Mouse (Mus musculus): ENCODE data around the gene Rhox4g.
"Not testable (repeated sequence)": the region's sequence is repeated elsewhere in the genome, so short reads cannot be mapped to it uniquely, and the experiment has no call there.

The Rhox4g gene

DNA sequence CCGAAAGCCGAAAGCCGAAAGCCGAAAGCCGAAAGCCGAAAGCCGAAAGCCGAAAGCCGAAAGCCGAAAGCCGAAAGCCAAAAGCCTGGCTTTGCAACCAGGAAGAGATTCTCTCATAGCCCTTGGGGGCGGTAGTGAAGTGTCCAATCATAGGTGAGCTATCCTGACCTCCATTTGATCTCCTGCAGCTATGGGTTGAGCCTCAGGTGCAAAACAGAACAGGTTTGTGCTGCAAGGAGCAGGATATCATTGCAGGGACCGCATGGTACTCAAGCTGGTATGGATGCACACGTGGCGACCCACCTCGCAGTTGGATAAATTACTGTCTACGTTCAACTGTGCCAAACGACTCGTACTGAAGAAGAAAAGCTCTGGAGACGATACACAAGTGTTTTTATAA, at the start of gene Rhox4g:
TSS of gene Rhox4g (minus strand) at position 101 of the 400 bp plus-strand sequence.
- DNase-seq (ENCODE audit: low read depth in 1 of 2, low spot score in 2 of 2) = not testable (repeated sequence)

DNA sequence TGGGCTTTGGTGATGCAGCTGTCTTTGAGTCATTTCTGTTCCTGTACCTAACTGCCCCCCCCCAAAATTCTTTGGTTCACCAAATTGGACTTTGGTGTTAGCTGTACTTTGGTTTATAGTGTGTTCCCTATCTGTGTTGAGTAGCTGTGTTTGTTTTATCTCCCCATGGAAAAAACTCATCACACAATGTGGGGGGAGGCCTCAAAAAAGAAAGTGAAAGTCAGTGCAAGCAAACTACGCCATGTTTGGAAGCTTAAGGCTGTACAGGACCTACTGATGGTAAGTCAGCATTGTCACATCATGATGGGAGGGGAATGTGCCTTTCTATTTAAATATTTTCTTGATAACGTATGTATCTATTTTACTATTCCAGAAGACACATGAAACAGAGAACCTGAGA, 41.1 kb upstream of the Rhox4g start:
- DNase-seq (ENCODE audit: low read depth in 1 of 2, low spot score in 2 of 2) = no peak

DNA sequence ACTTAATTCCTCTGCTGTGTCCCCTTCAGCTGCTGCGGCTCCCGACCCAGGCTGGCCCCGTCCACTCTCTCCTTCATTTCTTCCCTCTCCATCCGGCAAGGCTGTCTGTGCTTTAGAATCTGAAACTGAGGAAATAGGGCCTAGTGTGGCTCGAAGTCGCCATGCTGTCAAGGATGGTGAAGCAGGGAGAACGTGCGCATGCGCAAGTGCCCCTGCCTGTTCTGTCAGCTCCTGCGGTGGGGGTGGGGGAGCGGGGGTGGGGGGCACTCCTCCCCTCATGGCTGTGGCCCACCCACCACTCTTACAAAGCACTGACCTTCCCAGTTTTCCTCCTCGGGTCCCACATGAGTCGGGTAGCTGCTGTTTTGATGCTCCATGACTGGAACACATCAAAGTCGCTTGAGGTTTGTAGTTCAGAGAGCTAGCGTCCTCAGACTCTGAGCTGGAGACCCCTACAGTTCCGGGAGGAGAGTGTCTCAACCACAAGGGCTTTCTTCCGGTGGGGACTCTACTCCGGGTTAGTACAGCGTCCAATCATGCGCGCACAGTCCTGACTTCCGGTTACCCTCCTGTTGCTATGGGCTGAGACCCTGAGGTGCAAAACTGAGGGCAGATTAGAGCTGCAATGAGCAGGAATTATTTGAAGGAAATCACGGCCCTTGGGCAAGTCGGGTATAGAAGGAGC, 32.0 kb upstream of the Rhox4g start:
- DNase-seq (ENCODE audit: low read depth in 1 of 2, low spot score in 2 of 2) = no peak

DNA sequence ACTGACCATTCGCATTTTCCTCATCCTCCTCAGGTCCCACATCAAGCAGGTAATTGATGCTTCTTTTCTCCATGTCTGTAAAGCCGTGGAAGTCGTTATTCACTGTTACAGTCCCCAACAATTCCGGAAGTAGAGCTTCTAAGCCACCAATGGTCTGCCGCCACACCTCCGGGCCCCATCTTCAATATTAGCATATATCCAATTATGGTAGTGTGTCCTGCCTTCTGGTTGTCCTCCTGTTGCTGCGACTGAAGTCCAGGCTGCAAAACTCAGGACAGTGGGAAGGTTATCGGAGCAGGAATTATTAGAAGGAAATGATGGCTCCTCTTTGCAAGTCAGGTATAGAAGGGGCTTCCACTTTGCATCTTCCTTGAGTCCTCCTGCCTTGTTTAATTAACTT, 22.1 kb upstream of the Rhox4g start, which contains the start of gene Rhox2h:
TSS of gene Rhox2h (minus strand) at position 101 of the 400 bp plus-strand sequence.
- DNase-seq (ENCODE audit: low read depth in 1 of 2, low spot score in 2 of 2) = not testable (repeated sequence)

DNA sequence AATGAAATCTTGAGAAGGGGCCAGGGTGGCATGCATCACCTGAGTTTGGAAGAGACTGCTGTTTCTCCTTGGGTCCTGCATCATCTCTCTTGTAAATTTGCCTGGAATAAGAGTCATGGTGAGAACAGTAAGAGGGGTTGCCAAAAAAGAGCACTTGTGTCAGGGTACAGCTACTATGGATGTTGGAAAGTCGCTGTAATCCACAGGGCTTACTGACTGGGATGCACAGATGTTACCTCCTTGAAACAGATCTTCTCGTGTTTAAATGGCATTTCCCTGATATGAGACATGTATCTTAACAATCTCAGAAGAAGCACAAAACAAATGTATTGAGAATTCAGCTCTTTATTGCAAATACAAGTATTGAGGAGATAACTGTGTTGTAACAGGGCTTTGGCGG, 17.5 kb upstream of the Rhox4g start, which contains the start of gene Rhox3h:
TSS of gene Rhox3h (minus strand) at position 101 of the 400 bp plus-strand sequence.
- not testable (repeated sequence) for DNase-seq (ENCODE audit: low read depth in 1 of 2, low spot score in 2 of 2)

DNA sequence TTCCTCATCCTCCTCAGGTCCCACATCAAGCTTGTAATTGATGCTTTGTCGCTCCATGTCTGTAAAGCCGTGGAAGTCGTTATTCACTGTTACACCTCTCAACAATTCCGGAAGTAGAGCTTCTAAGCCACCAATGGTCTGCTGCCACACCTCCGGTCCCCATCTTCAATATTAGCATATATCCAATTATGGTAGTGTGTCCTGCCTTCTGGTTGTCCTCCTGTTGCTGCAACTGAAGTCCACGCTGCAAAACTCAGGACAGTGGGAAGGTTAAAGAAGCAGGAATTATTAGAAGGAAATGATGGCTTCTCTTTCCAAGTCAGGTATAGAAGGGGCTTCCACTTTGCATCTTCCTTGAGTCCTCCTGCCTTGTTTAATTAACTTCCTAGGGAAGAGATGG, 7.8 kb downstream of the Rhox4g start, which contains the start of gene Rhox2g:
TSS of gene Rhox2g (minus strand) at position 101 of the 400 bp plus-strand sequence.
- DNase-seq (ENCODE audit: low read depth in 1 of 2, low spot score in 2 of 2) = not testable (repeated sequence)

DNA sequence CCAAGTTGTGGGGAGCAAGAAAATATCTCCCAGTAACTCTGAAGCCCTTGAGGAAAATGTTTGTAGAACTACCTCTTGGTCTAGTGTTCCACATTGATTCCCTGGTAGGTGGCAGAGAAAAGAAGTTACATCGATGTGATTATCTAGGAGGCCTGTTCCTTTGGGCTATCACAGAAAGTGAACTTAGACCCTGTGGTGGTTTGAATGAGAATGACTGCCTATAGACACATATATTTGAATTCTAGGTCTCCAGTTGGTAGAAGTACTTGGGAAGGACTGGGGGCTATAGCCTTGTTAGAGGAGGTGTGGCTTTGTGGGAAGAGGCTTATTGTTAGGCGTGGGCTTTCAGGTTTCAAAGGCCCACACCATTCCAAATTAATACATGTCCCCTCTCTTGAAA, 22.6 kb downstream of the Rhox4g start, which contains the start of gene Rhox3g:
TSS of gene Rhox3g (minus strand) at position 101 of the 400 bp plus-strand sequence.
- DNase-seq (ENCODE audit: low read depth in 1 of 2, low spot score in 2 of 2) = not testable (repeated sequence)

DNA sequence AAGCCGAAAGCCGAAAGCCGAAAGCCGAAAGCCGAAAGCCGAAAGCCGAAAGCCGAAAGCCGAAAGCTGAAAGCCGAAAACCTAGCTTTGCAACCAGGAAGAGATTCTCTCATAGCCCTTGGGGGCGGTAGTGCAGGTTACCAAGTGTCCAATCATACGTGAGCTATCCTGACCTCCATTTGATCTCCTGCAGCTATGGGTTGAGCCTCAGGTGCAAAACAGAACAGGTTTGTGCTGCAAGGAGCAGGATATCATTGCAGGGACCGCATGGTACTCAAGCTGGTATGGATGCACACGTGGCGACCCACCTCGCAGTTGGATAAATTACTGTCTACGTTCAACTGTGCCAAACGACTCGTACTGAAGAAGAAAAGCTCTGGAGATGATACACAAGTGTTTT, 43.5 kb downstream of the Rhox4g start, which contains the start of gene Rhox4f:
TSS of gene Rhox4f (minus strand) at position 101 of the 400 bp plus-strand sequence.
- DNase-seq (ENCODE audit: low read depth in 1 of 2, low spot score in 2 of 2) = not testable (repeated sequence)

Data from monocyte, adult 2 months (primary cell).